Mouse (Mus musculus) thymus, postnatal 25 days (tissue): ENCODE measurements around the gene Snd1.

Experiments
- DNase-seq: peaks from one replicate; pipeline ENCODE4 v3.0.0; 2022

Gene Snd1

DNA sequence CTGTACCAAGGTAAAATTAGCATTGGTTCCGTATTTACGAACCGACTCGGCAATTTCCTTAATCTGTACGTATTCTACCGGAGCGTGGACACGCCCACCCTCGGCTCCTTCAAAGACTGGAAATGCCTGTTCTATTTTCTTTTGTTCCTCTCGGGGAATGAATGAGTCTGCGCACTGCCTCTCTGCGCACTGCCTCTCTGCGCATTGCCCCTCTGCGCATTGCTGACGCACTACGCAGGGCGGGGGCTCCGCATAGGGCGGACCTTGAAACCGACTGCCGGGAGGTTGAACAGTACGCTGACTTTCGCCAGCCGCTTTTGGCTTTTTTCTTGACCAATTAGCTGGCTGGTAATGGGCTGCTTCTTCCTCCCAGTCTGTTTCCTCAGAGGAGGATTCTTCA is 453.0 kb downstream of the Snd1 start:
- DNase-seq = peak; percentile 42

- DNase-seq = peak; percentile 38
These were observed 454.3 kb downstream of the Snd1 start for GRCm38 (mm10) chr6:28929169-28929803.

- DNase-seq = no peak
These were observed 456.3 kb downstream of the Snd1 start for GRCm38 (mm10) chr6:28931234-28931633.

DNA sequence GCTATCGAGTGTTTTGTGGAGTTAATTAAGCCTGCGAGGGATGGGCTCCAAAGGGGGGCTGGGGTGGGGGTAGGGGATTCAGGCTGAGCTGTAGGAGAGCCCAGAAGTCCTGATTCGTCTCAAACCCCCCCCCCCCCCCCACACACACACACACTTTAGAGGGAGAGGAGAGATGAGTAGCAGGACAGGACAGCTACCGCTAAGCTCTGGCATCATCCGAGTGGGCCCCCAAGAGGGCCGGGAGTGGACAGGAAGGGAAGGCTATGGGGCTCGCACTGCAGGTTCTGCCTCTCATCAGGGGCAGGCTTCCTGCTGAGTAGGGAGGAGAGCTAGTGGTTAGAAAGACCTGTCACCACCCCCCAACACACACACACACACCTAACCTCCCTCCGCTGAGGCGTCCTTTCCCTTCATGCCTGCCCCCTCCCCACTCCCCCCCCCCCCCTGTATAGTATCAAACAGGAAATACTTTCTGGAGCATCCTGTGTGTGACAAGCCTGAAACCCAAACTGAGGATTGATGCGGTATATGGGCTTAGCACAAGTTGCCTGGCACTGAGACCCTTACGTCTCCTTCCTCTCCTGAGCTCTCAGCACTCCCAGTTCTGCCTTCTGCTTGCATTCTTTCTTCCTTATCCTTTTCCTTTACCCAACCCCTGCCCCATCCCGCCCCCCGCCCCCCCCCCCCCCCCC is 456.8 kb downstream of the Snd1 start:
- peak; percentile 5 for DNase-seq

DNA sequence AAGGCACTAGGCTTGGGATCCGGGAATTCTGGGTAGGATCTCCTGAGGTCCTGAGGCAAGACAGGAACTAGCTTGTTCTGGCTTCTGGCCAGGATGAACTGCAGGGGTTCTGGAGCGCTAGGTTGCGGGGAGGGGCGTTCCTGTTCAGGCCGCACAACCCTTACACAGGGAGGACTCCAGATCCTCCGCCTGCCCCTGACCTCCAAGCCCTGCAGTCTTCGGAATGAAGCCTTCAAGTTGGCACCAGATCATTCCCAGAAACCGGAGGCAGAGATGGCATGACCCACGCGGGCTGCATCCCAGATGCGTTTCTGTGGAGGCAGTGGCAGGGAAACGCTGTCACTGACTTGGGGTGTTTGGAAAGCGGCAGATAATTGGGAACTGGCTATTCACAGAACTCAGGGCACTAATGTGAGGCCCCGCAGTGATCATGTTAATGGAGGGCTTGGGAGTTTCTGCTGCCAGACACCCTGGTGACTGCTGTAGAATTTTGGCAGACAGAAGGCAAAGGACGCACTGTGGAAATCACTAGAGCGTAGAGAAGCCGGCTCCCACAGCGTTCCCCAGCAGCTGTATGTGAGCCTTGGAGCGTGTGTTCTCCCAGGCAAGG is 457.5 kb downstream of the Snd1 start:
- DNase-seq = no peak

DNA sequence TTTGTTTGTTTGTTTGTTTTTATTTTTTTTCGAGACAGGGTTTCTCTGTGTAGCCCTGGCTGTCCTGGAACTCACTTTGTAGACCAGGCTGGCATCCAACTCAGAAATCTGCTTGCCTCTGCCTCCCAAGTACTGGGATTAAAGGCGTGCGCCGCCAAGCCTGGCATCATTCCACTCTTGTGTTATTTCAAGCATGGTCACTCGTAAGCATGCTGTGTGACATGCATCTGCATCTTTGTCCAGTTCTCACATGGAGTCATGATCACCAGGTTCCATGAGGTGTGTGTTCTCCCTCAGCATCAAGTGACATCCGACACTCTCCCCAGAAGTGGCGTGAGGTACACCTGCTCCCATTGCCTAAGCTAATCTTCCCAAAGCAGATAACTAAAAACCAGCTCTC is 460.8 kb downstream of the Snd1 start:
- no peak for DNase-seq

GRCm38 (mm10) chr6:28947254-28947653 is 472.3 kb downstream of the Snd1 start:
- no peak for DNase-seq

- DNase-seq = peak; percentile 74
These were observed 474.3 kb downstream of the Snd1 start for GRCm38 (mm10) chr6:28949269-28949668.

DNA sequence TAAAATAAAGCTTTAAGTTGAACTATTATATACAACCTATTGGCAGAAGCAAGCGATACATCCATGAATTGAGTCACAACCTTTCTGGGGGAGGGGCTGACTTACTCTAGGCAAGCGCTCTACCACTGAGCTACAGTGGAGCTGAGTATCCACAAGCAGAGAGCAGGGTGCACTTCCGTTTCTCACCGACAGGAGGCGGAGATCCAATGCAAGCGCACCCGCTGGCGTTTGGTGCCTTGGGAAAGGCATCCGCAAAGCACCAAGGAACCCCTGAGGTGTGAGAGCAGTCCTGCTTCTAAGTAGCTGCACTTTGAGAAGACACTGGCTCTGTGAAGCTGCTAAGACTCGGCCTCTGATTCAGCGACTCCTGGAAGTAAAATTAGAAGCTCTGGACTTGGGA is 480.6 kb downstream of the Snd1 start:
- peak; percentile 46 for DNase-seq

- no peak for DNase-seq
These were observed 482.5 kb downstream of the Snd1 start for GRCm38 (mm10) chr6:28957486-28957885.

DNA sequence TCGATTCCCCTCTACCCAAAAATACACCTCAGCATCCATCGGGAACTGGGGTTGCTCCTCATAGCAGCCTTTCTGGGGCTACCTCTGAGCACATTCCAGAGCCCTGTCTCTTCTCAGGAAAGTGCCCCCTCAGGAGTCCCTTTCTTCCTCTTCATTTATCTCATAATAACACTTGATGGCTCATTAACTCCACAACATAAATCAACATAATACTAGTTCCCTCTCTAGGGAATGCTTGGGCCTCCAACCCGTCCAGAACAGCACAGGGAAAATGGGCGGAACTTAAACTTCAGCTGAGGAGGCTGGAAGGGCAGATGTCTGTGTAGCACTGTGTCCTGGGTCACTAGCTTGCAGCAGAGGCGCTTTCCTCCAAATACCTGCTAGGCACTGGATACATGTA is 488.2 kb downstream of the Snd1 start:
- no peak for DNase-seq

DNA sequence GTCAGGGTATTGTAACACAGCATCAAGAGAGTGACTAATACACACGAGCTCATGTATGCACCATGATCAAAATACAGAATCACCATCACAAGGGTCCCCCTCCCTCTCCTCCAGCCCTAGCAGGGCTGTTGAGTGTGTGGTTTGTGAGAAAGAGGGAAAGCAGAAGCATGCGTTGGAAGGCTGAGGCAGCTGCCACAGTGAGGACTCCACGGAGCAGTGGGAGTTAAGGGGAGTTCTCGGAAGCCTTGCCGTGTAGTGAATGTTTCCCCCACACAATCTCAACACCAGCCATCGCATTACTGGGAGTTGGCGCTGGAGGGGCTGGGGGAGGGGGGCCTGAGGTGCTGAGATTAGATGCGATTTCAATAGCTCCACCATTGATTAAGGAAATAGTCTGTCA is 490.3 kb downstream of the Snd1 start:
- no peak for DNase-seq

DNA sequence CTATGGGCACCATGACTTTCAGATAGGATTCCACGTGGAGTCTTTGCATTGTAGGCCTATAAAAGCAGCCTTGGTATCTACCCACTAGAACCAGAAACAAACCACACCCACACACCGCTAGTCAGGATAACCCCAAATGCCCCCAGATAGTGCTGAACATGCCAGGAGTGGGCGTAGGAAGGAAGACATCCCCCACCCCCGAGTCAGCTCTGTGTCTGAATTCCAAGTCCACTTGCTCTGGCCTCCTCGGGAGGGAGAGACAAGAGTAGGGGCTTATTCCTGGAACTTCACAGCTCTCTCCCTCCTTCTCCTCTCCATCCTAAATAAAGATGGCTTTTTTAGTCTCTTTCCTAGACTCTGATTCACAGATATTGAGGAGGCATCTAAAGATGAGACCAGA is 494.7 kb downstream of the Snd1 start:
- DNase-seq = no peak

GRCm38 (mm10) chr6:28970711-28971110 is 495.8 kb downstream of the Snd1 start:
- no peak for DNase-seq

- no peak for DNase-seq
These were observed 499.6 kb downstream of the Snd1 start for GRCm38 (mm10) chr6:28974498-28974897.

DNA sequence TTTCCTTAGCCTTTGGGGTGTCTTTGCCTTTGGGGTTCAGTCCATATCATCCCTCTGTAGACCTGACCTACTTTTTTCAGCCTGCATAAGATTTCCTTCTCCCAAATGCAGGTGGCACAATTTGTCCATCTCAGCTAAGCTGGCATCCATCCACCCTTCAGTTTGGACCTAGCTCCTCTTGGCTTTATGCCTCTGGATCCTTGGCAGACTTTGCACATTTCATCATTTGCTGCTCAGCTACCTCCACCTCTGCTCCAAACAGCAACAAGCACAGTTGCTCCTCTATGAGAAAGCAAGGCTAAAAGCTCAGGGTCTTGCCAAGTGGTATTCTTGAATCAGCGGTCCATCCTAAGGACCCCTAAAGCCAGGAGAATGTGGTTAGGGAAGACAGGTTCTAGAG is 500.2 kb downstream of the Snd1 start:
- DNase-seq = no peak

- DNase-seq = no peak
These were observed 503.1 kb downstream of the Snd1 start for GRCm38 (mm10) chr6:28978031-28978430.

DNA sequence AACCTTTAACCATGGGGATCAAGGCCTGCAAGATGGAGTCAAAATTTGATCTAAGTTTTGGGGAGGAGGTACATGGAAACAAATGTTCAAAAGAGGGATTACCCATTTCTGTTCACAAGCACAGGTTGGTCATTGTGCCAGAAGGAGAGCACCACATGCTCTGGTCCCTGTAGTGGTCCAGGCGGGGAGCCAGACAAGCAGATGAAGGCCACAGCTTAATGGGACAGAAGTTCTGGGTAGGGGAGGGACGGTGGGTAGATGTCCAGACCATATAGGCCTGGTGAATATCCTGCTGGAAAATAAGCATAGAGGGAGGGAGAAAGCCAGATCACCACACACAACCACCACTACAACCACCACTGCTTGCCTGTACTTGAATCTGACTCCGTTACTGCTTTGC is 503.9 kb downstream of the Snd1 start:
- no peak for DNase-seq

- no peak for DNase-seq
These were observed 504.6 kb downstream of the Snd1 start for GRCm38 (mm10) chr6:28979586-28979985.

DNA sequence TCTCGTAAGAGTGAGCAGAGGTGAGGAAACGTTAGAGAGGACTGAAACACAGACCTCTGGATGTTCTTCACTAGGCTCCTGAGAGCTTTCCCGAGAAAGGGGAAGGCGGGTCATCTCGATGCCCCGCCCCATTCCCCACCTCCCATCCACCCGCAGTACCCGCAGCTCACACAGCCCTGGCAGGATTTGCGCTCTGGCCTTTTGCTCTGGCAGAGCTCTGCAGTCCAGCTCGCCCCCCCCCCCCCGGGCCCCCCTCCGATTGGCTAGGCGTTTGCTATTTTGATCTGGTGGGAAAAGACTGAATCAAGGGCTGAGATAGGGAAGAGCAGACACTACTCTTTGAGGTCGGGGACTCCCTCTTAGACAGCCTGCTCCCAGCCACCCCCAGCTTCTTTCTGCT is 505.3 kb downstream of the Snd1 start:
- DNase-seq = no peak

DNA sequence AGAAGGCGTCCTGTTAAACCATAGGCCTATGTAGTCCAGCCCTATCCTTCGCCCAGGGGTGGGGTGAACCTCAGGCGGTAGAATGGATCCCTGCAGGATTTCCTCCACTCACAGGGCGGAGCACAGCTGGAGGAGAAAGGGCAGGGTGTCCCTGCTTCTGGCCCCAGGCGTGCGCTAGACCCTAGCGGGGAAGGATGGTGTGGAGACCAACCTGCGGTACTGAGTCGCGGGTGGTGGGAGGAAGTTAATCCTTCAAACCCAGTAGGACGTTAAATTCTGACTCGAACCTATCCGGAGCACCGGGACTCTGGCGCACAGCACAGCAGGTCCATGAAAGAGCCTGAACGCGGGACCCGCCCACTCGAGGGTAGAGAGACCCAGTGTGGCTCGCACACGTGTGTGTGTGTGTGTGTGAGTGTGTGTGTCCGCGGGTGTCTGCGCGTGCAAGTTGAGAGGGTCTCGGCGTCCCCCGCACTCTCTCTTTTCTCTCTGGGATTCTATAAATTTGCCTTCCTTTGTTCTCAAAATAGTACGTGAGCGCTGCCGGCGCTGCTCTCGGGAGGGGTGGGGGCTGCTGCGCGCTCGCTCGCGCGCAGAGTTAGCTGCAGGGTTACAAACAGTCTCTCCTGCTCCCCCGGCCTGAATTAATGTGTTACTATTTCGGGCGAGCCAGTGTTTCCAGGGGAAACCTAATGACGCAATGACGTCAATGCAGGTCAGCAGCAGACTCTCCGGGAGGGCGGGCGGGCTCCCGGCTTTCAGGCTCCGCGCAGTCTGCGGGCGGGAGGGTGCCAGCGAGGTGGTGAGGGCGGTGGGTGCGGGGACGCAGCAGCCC is 506.0 kb downstream of the Snd1 start:
- no peak for DNase-seq

DNA sequence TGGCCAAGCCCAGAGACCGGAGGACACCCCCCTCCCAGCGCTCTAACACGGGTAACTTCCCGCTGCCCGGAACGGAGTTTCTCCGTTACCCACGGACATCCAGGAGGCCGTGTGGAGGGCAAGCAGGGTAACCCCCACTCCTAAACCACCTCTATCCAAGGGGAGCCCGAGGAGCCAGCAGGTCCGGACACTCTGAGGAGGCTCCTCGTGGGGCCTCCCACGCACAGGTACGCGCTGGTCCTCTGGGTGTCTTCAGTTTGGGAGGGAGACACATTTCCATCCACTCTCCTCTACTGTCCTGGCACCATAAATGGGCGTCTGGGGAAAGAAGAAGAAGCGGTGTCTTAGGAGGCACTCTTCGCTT is 506.6 kb downstream of the Snd1 start:
- no peak for DNase-seq

DNA sequence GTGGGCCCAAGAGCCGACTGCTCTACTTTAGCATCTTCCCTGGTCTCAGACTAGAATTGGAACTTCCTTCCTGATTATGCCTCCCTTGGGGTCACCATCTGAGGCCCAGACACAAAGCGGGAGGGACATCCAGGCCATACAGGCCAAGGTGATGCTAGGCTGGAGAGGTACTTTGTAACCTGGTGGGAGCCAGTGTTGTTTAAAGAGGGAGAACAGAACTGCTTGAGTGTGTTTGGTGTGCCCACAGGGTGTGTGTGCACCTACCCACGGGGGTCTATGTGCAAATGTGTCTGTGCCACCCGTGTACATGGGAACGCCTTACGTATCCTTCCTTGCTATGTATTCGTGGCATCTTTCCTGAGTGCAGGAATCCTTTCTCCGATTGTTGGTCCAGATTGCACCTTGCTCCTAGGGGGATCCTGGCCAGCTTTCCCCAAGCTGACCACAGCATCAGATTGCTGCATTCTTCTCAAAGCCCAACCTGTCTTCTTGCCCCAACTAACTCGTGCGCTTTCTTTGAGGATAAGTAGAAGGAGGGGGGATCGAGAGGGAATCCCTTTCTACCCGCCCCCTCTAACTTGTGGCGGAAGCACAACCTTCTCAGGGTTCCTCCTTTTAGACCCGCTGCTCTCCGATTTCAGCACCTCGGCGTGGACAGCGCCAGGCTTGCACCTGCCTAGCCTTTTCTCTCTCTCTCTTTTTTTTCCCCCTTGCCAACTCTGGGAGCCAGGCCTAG is 507.2 kb downstream of the Snd1 start:
- peak; percentile 52 for DNase-seq
